Mouse (Mus musculus): ENCODE measurements around the gene 1810009A15Rik. TPM values are rescaled to one million over a fixed set of nuclear protein-coding genes. Genes with fewer than 3 reads are reported as not detected.

The 1810009A15Rik gene
- polyA plus RNA-seq, 1 experiment from 2014 or later, result 56.5 TPM

GRCm38 (mm10) chr19:8908531-8908930 is 19.9 kb downstream of the 1810009A15Rik start:
- no peak for ATAC-seq (ENCODE audit: low FRiP score)
- Histone ChIP-seq H3K27ac (no peak overlapping the region), H3K4me2 (no peak overlapping the region), H3K4me1 (replicated peaks) (no peaks in the 10 kb centered on the region), H3K9ac (no peak overlapping the region), H3K27me3 (no peaks in the 10 kb centered on the region), H3K36me3 (peaks cover 97% of the 10 kb centered on the region), H3K9me3 (no peaks in the 10 kb centered on the region), H3K4me3 (no peak overlapping the region)
- WGBS, result 90% methylated on average over 6 of the region's 6 CpGs

- H3K4me3 ChIP-seq, result no peak overlapping the region
- H3K36me3 ChIP-seq, result peaks cover 100% of the 10 kb centered on the region
- WGBS, result 91% methylated on average over 5 of the region's 5 CpGs
- no peak overlapping the region for H3K9ac ChIP-seq
- no peaks in the 10 kb centered on the region for H3K9me3 ChIP-seq
- H3K27ac ChIP-seq, result no peak overlapping the region
- no peaks in the 10 kb centered on the region for H3K4me1 ChIP-seq (replicated peaks)
- H3K4me2 ChIP-seq, result no peak overlapping the region
- ATAC-seq (ENCODE audit: low FRiP score), result no peak
- no peaks in the 10 kb centered on the region for H3K27me3 ChIP-seq
These were observed 23.2 kb downstream of the 1810009A15Rik start for GRCm38 (mm10) chr19:8911810-8912209.

- no peak overlapping the region for H3K27ac ChIP-seq
- no peak overlapping the region for H3K4me3 ChIP-seq
- H3K27me3 ChIP-seq, result no peaks in the 10 kb centered on the region
- no peak for ATAC-seq (ENCODE audit: low FRiP score)
- no peaks in the 10 kb centered on the region for H3K4me1 ChIP-seq (replicated peaks)
- no peak overlapping the region for H3K9ac ChIP-seq
- H3K9me3 ChIP-seq, result no peaks in the 10 kb centered on the region
- 96% methylated on average over 3 of the region's 3 CpGs for WGBS
- H3K4me2 ChIP-seq, result no peak overlapping the region
- H3K36me3 ChIP-seq, result peaks cover 80% of the 10 kb centered on the region
These were observed 25.6 kb downstream of the 1810009A15Rik start for GRCm38 (mm10) chr19:8914212-8914611.

- ATAC-seq (ENCODE audit: low FRiP score), result no peak
- peaks cover 40% of the 10 kb centered on the region for H3K36me3 ChIP-seq
- no peaks in the 10 kb centered on the region for H3K27me3 ChIP-seq
- WGBS, result 98% methylated on average over 3 of the region's 3 CpGs
- no peak overlapping the region for H3K9ac ChIP-seq
- H3K4me1 ChIP-seq (replicated peaks), result peaks cover 17% of the 10 kb centered on the region
- H3K4me2 ChIP-seq, result no peak overlapping the region
- H3K9me3 ChIP-seq, result no peaks in the 10 kb centered on the region
- H3K4me3 ChIP-seq, result no peak overlapping the region
- no peak overlapping the region for H3K27ac ChIP-seq
These were observed 30.3 kb downstream of the 1810009A15Rik start for GRCm38 (mm10) chr19:8919000-8919399.

- Histone ChIP-seq H3K4me1 (replicated peaks) (peaks cover 17% of the 10 kb centered on the region), H3K36me3 (peaks cover 33% of the 10 kb centered on the region), H3K4me2 (peak overlapping the region; percentile 84), H3K9ac (no peak overlapping the region), H3K27ac (peak overlapping the region; percentile 88), H3K27me3 (no peaks in the 10 kb centered on the region), H3K4me3 (peak overlapping the region; percentile 84), H3K9me3 (no peaks in the 10 kb centered on the region)
- ATAC-seq (ENCODE audit: low FRiP score), result no peak
- WGBS, result 71% methylated on average over 6 of the region's 6 CpGs
These were observed 31.0 kb downstream of the 1810009A15Rik start for GRCm38 (mm10) chr19:8919684-8920072.

GRCm38 (mm10) chr19:8920073-8920736 is 31.6 kb downstream of the 1810009A15Rik start, which contains the start of gene B3gat3:
B3gat3 (plus strand) TSS chr19:8920374.
- Histone ChIP-seq H3K9ac (peak within 1 kb of the TSS; percentile 89), H3K4me2 (peak within 1 kb of the TSS; percentile 84), H3K36me3 (peaks cover 30% of the 10 kb centered on the region), H3K27ac (peak within 1 kb of the TSS; percentile 88), H3K27me3 (no peaks in the 10 kb centered on the region), H3K4me3 (peak within 1 kb of the TSS; percentile 84), H3K9me3 (no peaks in the 10 kb centered on the region), H3K4me1 (replicated peaks) (peaks cover 17% of the 10 kb centered on the region)
- 3% methylated on average over 50 of the region's 50 CpGs for WGBS
- peak; percentile 97 for ATAC-seq (ENCODE audit: low FRiP score)

- Histone ChIP-seq H3K4me3 (peak overlapping the region; percentile 84), H3K27me3 (no peaks in the 10 kb centered on the region), H3K27ac (peak overlapping the region; percentile 88), H3K36me3 (peaks cover 30% of the 10 kb centered on the region), H3K9me3 (no peaks in the 10 kb centered on the region), H3K4me1 (replicated peaks) (peaks cover 17% of the 10 kb centered on the region), H3K9ac (peak overlapping the region; percentile 89), H3K4me2 (peak overlapping the region; percentile 84)
- 3% methylated on average over 6 of the region's 6 CpGs for WGBS
- ATAC-seq (ENCODE audit: low FRiP score), result peak; percentile 3
These were observed 32.2 kb downstream of the 1810009A15Rik start for GRCm38 (mm10) chr19:8920836-8921291.

GRCm38 (mm10) chr19:8921741-8922140 is 33.1 kb downstream of the 1810009A15Rik start:
- H3K4me2 ChIP-seq, result peak overlapping the region; percentile 84
- H3K27me3 ChIP-seq, result no peaks in the 10 kb centered on the region
- peak overlapping the region; percentile 84 for H3K4me3 ChIP-seq
- 78% methylated on average over 9 of the region's 9 CpGs for WGBS
- no peak overlapping the region for H3K27ac ChIP-seq
- peaks cover 30% of the 10 kb centered on the region for H3K36me3 ChIP-seq
- peak overlapping the region; percentile 39; the same call in 1 of the 2 replicates for H3K9ac ChIP-seq
- no peaks in the 10 kb centered on the region for H3K9me3 ChIP-seq
- no peak for ATAC-seq (ENCODE audit: low FRiP score)
- peaks cover 17% of the 10 kb centered on the region for H3K4me1 ChIP-seq (replicated peaks)

GRCm38 (mm10) chr19:8926766-8927165 is 38.1 kb downstream of the 1810009A15Rik start:
- Histone ChIP-seq H3K4me3 (no peak overlapping the region), H3K27me3 (peaks cover 6% of the 10 kb centered on the region; the same call in 1 of the 2 replicates), H3K27ac (no peak overlapping the region), H3K36me3 (peaks cover 44% of the 10 kb centered on the region), H3K4me2 (no peak overlapping the region), H3K9ac (no peak overlapping the region), H3K9me3 (no peaks in the 10 kb centered on the region), H3K4me1 (replicated peaks) (peaks cover 25% of the 10 kb centered on the region)
- ATAC-seq (ENCODE audit: low FRiP score), result no peak
- 95% methylated on average over 2 of the region's 2 CpGs for WGBS

- H3K4me3 ChIP-seq, result no peak overlapping the region
- H3K36me3 ChIP-seq, result peaks cover 44% of the 10 kb centered on the region
- H3K9me3 ChIP-seq, result no peaks in the 10 kb centered on the region
- no peak overlapping the region for H3K4me2 ChIP-seq
- peaks cover 6% of the 10 kb centered on the region; the same call in 1 of the 2 replicates for H3K27me3 ChIP-seq
- peaks cover 24% of the 10 kb centered on the region for H3K4me1 ChIP-seq (replicated peaks)
- H3K9ac ChIP-seq, result no peak overlapping the region
- ATAC-seq (ENCODE audit: low FRiP score), result no peak
- no peak overlapping the region for H3K27ac ChIP-seq
- WGBS, result 90% methylated on average over 12 of the region's 12 CpGs
These were observed 39.4 kb downstream of the 1810009A15Rik start for GRCm38 (mm10) chr19:8927891-8928525.

- Histone ChIP-seq H3K36me3 (peaks cover 40% of the 10 kb centered on the region), H3K27me3 (peaks cover 6% of the 10 kb centered on the region; the same call in 1 of the 2 replicates), H3K4me3 (peak overlapping the region; percentile 54), H3K27ac (peak overlapping the region; percentile 35; the same call in 1 of the 2 replicates), H3K4me2 (peak overlapping the region; percentile 71), H3K9me3 (no peaks in the 10 kb centered on the region), H3K4me1 (replicated peaks) (peaks cover 24% of the 10 kb centered on the region), H3K9ac (peak overlapping the region; percentile 77)
- peak; percentile 29; the same call in 1 of the 2 replicates for ATAC-seq (ENCODE audit: low FRiP score)
- 18% methylated on average over 16 of the region's 16 CpGs for WGBS
These were observed 40.1 kb downstream of the 1810009A15Rik start for GRCm38 (mm10) chr19:8928689-8929223.
